Mouse (Mus musculus): Measurements from ENCODE around the gene Hspbp1.

Gene Hspbp1

DNA sequence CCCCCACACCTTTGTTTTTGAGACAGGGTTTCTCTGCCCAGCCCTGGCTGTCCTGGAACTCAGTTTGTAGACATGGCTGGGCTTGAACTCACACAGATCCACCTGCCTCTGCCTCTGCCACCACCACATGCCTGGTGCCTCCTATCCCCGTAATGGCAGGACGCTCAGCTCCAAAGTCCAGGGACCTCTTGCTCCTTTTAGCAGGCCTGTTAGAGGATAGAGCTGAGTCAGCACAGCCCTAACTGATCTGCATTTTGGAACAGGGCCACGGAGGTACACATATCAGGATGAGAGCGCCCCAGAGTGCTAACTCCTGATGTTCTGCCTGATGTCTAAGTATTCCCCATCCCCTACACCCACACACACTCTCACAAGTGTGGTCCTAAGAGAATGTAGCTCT lies 53.8 kb downstream of the Hspbp1 start, which contains the start of gene Tmem86b:
Gene Tmem86b, minus strand, starts transcription at position 392 of the 400 bp plus-strand sequence.
- no peak for DNase-seq (ENCODE audit: low spot score)

DNA sequence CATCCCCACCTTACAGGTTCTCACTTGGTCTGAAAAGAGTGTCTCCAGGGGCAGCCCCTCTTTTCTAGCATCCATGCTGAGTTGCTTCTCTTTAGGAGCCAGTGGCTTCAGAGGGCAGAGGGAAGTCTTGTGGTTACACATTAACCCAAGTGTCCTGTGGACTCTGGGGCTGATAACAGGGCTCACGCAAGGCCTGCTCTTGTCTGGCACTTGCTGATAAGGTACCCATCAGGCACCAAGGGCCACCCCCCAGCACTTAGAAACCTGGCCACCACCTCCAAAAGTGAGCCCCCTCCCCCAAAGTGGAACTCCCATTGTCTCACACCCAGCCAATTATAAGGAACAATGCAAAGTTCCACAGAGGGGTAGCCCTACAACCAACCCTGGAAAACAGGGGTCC lies 54.7 kb downstream of the Hspbp1 start:
- DNase-seq (ENCODE audit: low spot score), result no peak

DNA sequence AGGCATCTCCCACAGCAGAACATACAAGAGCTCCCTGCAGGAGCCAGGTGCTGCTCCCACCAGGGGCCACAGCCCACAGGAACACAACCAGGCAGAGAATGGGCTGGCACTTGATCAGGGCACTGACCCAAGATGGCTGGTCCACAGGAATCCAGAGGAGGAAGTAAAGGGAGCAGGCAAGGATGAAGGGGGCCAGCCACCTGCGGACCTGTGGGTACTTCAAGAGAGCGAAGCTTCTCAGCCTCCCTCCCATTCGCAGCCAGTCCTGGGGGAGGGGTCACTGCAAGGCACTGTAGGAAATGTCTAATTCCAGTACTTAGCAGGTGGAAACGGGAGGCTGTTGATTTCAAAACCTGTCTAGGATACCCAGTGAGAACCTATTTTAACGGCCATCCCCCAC lies 55.3 kb downstream of the Hspbp1 start:
- no peak for DNase-seq (ENCODE audit: low spot score)

DNA sequence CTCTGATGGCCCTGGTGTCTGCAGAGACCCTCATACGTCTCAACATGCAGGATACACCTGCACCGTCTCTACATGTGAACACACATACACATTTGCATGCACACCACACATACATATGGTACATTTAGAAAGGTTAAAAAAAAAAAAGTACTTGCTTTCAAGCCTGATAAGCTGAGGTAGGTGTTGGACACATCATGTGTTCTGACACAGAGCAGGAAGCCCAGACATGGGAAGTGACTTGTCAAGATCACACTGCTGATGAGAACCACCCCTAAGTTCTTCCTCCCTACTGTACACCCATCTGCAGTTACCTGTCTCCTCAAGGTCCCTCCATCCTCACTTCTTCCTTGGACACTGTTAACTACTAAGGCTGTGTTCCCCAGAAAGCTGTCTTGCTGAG lies 58.9 kb downstream of the Hspbp1 start:
- DNase-seq (ENCODE audit: low spot score), result no peak

DNA sequence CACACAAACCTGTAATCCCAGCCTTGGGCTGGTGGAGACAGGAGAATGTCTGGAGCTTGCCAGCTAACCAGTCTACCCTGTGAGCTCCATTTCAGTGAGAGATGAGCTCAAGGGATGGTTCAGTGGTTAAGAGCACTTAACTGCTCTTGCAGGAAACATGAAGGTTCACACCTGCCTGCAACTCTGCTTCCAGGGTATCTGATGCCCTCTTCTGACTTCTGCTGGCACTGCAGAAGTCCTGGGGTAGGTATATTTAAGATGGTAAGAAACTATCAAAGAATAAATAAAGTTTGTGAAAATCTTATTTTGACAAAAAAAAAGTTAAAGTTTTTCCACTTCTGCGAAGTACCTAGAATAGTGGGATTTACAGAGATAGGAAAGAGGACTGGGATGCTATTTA lies 60.5 kb downstream of the Hspbp1 start:
- no peak for DNase-seq (ENCODE audit: low spot score)

DNA sequence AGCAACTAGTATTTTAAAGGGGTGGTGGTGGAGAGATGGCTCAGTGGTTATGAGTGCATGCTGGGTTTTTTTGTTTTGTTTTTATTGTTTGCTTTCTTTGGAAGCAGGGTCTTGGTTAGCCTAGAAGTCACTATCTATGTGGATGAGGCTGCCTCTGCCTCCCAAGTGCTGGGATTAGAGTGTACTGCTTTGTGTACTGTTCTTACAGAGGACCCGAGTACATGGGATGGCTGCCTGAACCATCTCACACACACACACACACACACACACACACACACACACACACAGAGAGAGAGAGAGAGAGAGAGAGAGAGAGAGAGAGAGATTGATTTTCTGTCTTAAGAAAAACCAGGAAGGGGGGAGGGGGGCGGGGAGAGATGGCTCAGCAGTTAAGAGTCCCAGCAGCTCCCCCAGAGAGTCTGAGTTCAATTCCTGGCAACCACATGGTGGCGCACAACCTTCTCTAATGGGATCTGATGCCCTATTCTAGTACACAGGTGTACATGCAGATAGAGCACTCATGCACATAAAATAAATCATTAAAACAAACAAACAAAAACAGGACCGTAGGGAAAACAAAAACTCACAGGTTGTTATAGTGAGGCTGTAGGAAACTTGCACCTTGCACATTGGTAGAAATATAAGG lies 61.2 kb downstream of the Hspbp1 start:
- DNase-seq (ENCODE audit: low spot score), result peak; percentile 47

DNA sequence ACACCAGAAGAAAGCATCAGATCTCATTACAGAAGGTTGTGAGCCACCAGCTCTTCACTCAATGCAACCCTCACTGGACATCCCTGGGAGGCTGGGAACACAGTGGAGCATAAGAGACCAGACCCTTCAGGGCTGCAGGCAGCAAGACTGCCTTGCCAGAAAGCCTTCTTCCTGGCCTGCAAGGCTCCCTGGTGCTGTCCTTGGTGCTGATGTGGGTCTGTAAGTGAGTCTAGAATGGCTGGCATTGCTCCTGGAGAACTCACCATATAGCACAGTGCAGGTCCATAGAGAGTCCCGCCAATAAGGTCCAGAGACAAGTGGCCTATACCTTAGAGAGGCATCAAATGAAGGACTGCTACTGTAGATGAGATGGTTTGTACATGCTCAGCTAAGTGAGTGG lies 64.9 kb downstream of the Hspbp1 start:
- no peak for DNase-seq (ENCODE audit: low spot score)

DNA sequence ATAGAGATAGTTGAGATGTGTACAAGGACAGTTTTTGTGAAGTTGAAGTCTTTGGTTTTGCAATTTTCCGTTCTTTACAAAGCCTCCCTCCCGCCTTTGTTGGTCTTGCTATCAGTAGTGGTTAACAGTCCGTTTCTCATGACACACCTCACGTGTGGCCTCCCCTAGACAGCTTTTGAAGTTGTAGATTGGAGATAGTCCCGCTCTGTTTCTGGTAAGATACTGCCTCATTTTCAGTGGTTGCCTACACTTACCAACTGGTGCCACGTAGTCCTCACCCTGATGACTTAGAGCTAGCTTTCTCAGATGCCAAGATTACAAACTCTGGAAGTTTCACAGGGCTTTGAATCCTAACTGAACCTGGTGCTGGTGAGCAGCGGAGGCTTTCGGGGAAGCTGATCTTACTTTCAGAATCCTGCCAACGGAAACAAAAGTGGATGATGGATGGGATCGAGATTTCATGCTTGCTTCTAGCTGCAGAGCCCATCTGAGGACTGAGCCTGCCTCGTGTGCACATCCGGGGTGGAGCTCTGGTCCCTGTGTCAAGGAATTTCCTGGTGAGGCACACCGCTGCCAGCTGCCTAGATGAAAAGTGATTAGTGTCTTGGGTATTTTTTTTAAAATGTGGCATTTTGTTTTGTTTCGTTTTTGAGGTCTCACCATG lies 71.0 kb downstream of the Hspbp1 start:
- no peak for DNase-seq (ENCODE audit: low spot score)

DNA sequence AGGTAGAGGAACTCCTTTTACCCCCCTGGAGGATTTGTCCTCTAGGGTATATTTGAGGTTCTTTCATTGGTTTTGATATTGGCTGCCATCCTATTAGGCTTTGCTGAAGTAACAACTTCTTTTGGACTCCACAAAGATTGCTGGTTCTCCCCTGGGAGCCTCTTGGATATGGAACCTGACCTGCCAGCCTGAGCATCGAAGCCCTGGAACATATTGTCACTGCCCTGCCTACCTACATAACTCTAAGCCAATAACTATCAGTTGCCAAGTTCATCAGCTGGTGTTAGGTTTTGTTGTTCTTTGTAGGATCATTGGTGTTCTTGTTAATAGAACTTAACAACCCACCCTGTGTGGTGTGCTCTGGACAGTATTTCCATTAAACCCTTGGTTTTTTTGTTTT lies 71.9 kb downstream of the Hspbp1 start:
- no peak for DNase-seq (ENCODE audit: low spot score)

DNA sequence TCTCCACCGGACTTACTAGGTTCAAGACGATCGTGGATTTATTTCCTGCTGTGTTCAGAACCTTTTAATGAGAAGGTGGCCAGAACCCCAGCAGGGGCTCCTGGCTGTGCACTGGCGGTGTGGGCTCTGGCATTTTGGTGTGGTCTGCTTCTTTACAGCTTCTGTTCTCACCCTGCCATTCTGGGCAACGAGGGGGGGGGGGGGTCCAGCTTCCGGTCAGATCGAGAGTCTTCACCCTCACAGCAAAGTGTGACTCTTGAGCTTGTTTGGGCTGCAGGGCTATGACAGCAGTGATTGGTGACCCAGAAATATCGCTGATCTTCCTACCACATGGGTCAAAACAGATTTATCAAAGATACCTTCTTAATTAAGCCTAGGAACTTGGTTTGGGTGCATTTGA lies 72.5 kb downstream of the Hspbp1 start:
- no peak for DNase-seq (ENCODE audit: low spot score)

DNA sequence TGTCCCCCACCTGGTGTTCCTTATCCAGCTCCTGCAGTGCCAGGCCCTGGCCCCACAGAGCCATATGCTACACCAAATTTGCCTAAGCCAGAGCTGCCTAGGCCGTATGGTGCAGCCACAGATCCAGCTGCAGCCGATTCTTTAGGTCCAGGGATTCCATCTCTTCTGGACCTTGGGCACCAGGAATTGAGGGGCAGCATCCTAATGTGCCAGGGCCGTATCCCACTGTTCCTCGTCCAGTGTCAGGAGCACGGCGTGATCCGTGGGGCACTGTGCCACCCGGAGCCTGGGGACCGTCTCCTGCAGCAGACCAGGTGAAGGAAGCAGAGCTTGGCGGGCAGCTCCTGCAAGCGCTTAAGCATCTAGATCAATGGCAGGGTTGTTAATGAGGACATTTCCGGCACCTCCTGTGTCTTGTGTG lies 72.9 kb downstream of the Hspbp1 start:
- no peak for DNase-seq (ENCODE audit: low spot score)

DNA sequence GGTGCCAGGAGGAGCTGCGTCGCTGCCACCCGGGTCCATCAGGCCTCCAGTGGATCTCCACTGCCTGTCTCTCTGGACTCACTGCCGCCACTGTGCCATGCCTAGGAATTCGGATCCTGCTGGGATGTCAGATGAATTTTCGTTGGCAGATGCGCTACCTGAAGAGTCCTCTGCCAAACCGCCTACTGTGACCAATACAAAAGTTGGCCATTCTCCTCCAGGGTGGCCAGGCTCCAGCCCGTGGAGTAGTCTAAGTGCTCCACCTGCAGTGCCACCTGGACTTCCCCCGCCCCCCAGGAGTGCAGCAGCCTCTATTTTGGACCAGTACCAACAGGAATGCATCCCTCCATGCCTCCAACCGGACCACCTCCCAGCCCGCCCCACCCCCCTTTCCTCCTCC lies 73.4 kb downstream of the Hspbp1 start:
- DNase-seq (ENCODE audit: low spot score), result no peak
